ENCODE assay signal across 15 mouse cellular contexts in genomic region chr3:154633091-154633490, GRCm38 (mm10). TPM values are rescaled to one million over a fixed set of nuclear protein-coding genes. Genes with fewer than 3 reads are reported as not detected.
DNase-seq lines count a peak whose midpoint lies in the region.
"Had no signal": no experiment of that assay in that cellular context is flagged by ENCODE, and none has a peak within 500 bp of the region (broad histone marks: within the 10 kb centered on the region; RNA-seq: fewer than 3 reads in every experiment).

No protein-coding gene starts in this region.

- DNase-seq in Muller cell, postnatal 12 days (ENCODE audit: inconsistent ontology term) = peak; percentile 40
- DNase-seq in retina, embryonic 14.5 days (ENCODE audit: low spot score) = peak; percentile 27
- DNase-seq in layer of hippocampus, postnatal 10 days (ENCODE audit: low spot score in 2 of 2) = no peak
- no peak for DNase-seq in layer of hippocampus, adult 8-10 months (ENCODE audit: low spot score in 2 of 2)
- no peak for DNase-seq in frontal cortex, postnatal 10 days (ENCODE audit: low spot score in 2 of 2)
- DNase-seq: adrenal gland, adult 8-10 months; adrenal gland, postnatal 14 days; adrenal gland, postnatal 36 days; cerebellum, adult 11-12 months; cerebellum, adult 2 months; cerebellum, adult 9-10 months; cerebellum, postnatal 10 days; cerebellum, postnatal 25 days; forebrain, postnatal 0 days had no signal

RNA-seq across cellular contexts. Expression of gene Erich3, which starts 30.6 kb away (rescaled TPM):
- total RNA-seq in layer of hippocampus, postnatal 10 days (2021) = 1 to 10 TPM; 5.1 to 6.1 TPM
- total RNA-seq in layer of hippocampus, adult 8-10 months (2022) = 1 to 10 TPM; 6.9 to 8.9 (median 7.9) TPM
- total RNA-seq: MEL had no signal

RNA-seq across cellular contexts. Expression of gene Tyw3, which starts 36.2 kb away (rescaled TPM):
- total RNA-seq in layer of hippocampus, postnatal 10 days (2021) = 10 to 100 TPM; 10.1 to 10.7 TPM
- total RNA-seq in layer of hippocampus, adult 8-10 months (2022) = 10 to 100 TPM in 3 of 4 experiments, 1 to 10 TPM in 1; 9.0 to 12.2 (median 11.2) TPM

RNA-seq across cellular contexts. Expression of gene Cryz, which starts 36.6 kb away (rescaled TPM):
- total RNA-seq in layer of hippocampus, postnatal 10 days (2021) = 10 to 100 TPM; 18.1 to 20.2 TPM
- 10 to 100 TPM; 23.6 to 32.6 (median 25.8) TPM for total RNA-seq in layer of hippocampus, adult 8-10 months (2022)

Comparison
In these comparisons a context has a peak if more than half of its experiments do, and no peak if none do; other contexts are left out.
1. DNase-seq: peak in Muller cell, postnatal 12 days (single experiment) and retina, embryonic 14.5 days (single experiment); none in layer of hippocampus, postnatal 10 days (0 of 2), layer of hippocampus, adult 8-10 months (0 of 2) and frontal cortex, postnatal 10 days (0 of 2).